Comparison of ENCODE assay signal across 12 mouse cellular contexts in the genomic region with DNA sequence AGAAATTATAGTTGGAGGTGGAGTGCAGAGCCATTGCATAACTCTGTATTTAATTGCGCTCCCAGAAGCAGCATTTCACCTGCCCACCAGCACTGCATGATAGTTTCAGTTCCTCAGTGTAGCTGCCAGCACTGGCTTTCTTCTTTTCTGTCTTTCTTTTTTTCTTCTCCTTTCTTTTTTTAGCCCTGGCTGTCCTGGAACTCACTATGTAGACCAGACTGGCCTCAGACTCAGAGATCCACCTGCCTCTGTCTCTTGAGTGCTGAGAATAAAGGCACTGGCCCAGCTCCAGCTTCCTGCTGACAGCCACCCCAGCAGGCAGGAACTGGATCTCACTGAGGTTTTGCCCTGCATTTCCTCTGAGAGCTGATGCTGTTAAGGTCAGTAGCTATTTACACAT. TPM values are rescaled to one million over a fixed set of nuclear protein-coding genes. Genes with fewer than 3 reads are reported as not detected.
A peak's percentile ranks its signal among the peaks of the same experiment; 100 is the strongest.
DNase-seq lines count a peak whose midpoint lies in the region; ATAC-seq and TF ChIP-seq lines count a peak whose summit lies in the region.
"Had no signal": no experiment of that assay in that cellular context is flagged by ENCODE, and none has a peak within 500 bp of the region (broad histone marks: within the 10 kb centered on the region; RNA-seq: fewer than 3 reads in every experiment).

No protein-coding gene starts in this region.

- TF ChIP-seq POLR2A in cerebellum, adult 2 months (IDR thresholded peaks at IDR 0.05; ENCODE audit: borderline replicate concordance, insufficient read depth, low read length), result no peak

- no peak for TF ChIP-seq CTCF in cerebellum, adult 2 months (IDR thresholded peaks at IDR 0.05; ENCODE audit: borderline replicate concordance, insufficient read depth, low read depth, low read length)

- no peaks in the 10 kb centered on the region for H3K27me3 ChIP-seq in cerebellum, adult 2 months (ENCODE audit: control insufficient read depth, insufficient read depth, low read length)
- H3K27me3 ChIP-seq in kidney, embryonic 16.5 days (ENCODE audit: insufficient read depth, low read length), result no peaks in the 10 kb centered on the region
- H3K27me3 ChIP-seq in limb, embryonic 10.5 days (ENCODE audit: low read depth, poor library complexity, severe bottlenecking), result no peaks in the 10 kb centered on the region
- H3K27me3 ChIP-seq: embryonic facial prominence, embryonic 12.5 days; forebrain, embryonic 13.5 days had no signal

- ATAC-seq in kidney, embryonic 16.5 days (ENCODE audit: low FRiP score, low TSS enrichment), result no peak
- ATAC-seq: forebrain, embryonic 13.5 days had no signal

- no peak overlapping the region for H3K27ac ChIP-seq in cerebellum, adult 2 months (ENCODE audit: insufficient read depth, low read length)
- no peak overlapping the region for H3K27ac ChIP-seq in kidney, embryonic 16.5 days (ENCODE audit: low read length)
- no peak overlapping the region for H3K27ac ChIP-seq in limb, embryonic 10.5 days
- H3K27ac ChIP-seq: embryonic facial prominence, embryonic 12.5 days; forebrain, embryonic 13.5 days had no signal

- H3K9ac ChIP-seq in kidney, embryonic 16.5 days (replicated peaks; ENCODE audit: low read length), result no peak overlapping the region
- H3K9ac ChIP-seq: embryonic facial prominence, embryonic 12.5 days; forebrain, embryonic 13.5 days had no signal

- no peak overlapping the region for H3K4me2 ChIP-seq in kidney, embryonic 16.5 days (replicated peaks; ENCODE audit: low read depth, low read length)
- H3K4me2 ChIP-seq: embryonic facial prominence, embryonic 12.5 days; forebrain, embryonic 13.5 days; midbrain, embryonic 11.5 days had no signal

- WGBS in cerebellum, adult 2 months, result 94% methylated on average over 1 of the region's 1 CpGs
- WGBS in kidney, embryonic 16.5 days, result 100% methylated on average over 1 of the region's 1 CpGs
- WGBS in limb, embryonic 10.5 days, result 94% methylated on average over 1 of the region's 1 CpGs

- H3K9me3 ChIP-seq in kidney, embryonic 16.5 days (ENCODE audit: low read length), result no peaks in the 10 kb centered on the region
- H3K9me3 ChIP-seq in limb, embryonic 10.5 days (replicated peaks), result no peaks in the 10 kb centered on the region
- H3K9me3 ChIP-seq: embryonic facial prominence, embryonic 12.5 days; forebrain, embryonic 13.5 days had no signal

- no peaks in the 10 kb centered on the region for H3K36me3 ChIP-seq in kidney, embryonic 16.5 days (ENCODE audit: insufficient read depth, low read length)
- no peaks in the 10 kb centered on the region for H3K36me3 ChIP-seq in limb, embryonic 10.5 days
- H3K36me3 ChIP-seq: embryonic facial prominence, embryonic 12.5 days had no signal

- DNase-seq in cerebellum, adult 2 months, result peak; percentile 34 to 39
- DNase-seq in cerebellum, adult 8-10 months, result no peak
- DNase-seq in kidney, postnatal 36 days, result peak; percentile 22 to 46
- DNase-seq in B cell, adult 2 months, result peak; percentile 56 to 60
- peak; percentile 30 to 48 for DNase-seq in left cerebral cortex, adult 9 months (ENCODE audit: low spot score in 2 of 2)
- no peak for DNase-seq in urinary bladder, adult 18-20 months (ENCODE audit: low spot score in 2 of 2)
- DNase-seq in limb, embryonic 10.5 days (ENCODE audit: low spot score), result no peak
- DNase-seq: kidney, adult 11 months had no signal

- H3K4me3 ChIP-seq in cerebellum, adult 2 months (replicated peaks; ENCODE audit: insufficient read depth, low read depth, low read length), result no peak overlapping the region
- no peak overlapping the region for H3K4me3 ChIP-seq in kidney, embryonic 16.5 days (ENCODE audit: low read length)
- no peak overlapping the region for H3K4me3 ChIP-seq in limb, embryonic 10.5 days
- H3K4me3 ChIP-seq: embryonic facial prominence, embryonic 12.5 days; forebrain, embryonic 13.5 days had no signal

- H3K4me1 ChIP-seq in cerebellum, adult 2 months (ENCODE audit: control insufficient read depth, insufficient read depth, low read length), result no peaks in the 10 kb centered on the region
- peaks cover 6% of the 10 kb centered on the region; the same call in 1 of the 2 replicates for H3K4me1 ChIP-seq in kidney, embryonic 16.5 days (ENCODE audit: insufficient read depth, low read length)
- H3K4me1 ChIP-seq in limb, embryonic 10.5 days, result 0 out of 2 replicates have a peak, but pooled peaks cover 11% of the 10 kb centered on the region

RNA-seq across cellular contexts. Expression of gene Lactb, which starts 2.7 kb away (rescaled TPM):
- polyA plus RNA-seq in cerebellum, adult 2 months (2012; rRNA removed), result 13.2 and 13.6 TPM in 2 replicates
- polyA plus RNA-seq in kidney, embryonic 16.5 days (2015; fragmentation: Nextera tagmentation; extraction: Ambion mirVana), result 16.0 and 17.7 TPM in 2 replicates
- 8.7 and 9.3 TPM in 2 replicates for polyA plus RNA-seq in limb, embryonic 10.5 days (2016; fragmentation: Nextera tagmentation; extraction: Ambion mirVana)

RNA-seq across cellular contexts. Expression of gene Rps27l, which starts 32.1 kb away (rescaled TPM):
- 53.7 and 55.7 TPM in 2 replicates for polyA plus RNA-seq in cerebellum, adult 2 months (2012; rRNA removed)
- polyA plus RNA-seq in kidney, embryonic 16.5 days (2015; fragmentation: Nextera tagmentation; extraction: Ambion mirVana), result 585 and 609 TPM in 2 replicates
- polyA plus RNA-seq in limb, embryonic 10.5 days (2016; fragmentation: Nextera tagmentation; extraction: Ambion mirVana), result 775 and 943 TPM in 2 replicates

RNA-seq across cellular contexts. Expression of gene Rab8b, which starts 58.5 kb away (rescaled TPM):
- 13.7 and 15.3 TPM in 2 replicates for polyA plus RNA-seq in cerebellum, adult 2 months (2012; rRNA removed)
- polyA plus RNA-seq in kidney, embryonic 16.5 days (2015; fragmentation: Nextera tagmentation; extraction: Ambion mirVana), result 27.0 and 27.8 TPM in 2 replicates
- 14.3 and 14.9 TPM in 2 replicates for polyA plus RNA-seq in limb, embryonic 10.5 days (2016; fragmentation: Nextera tagmentation; extraction: Ambion mirVana)

Comparison
In these comparisons a context has a peak if more than half of its experiments do, and no peak if none do; other contexts are left out.
1. DNase-seq: peak in cerebellum, adult 2 months (2 of 2), kidney, postnatal 36 days (2 of 2), B cell, adult 2 months (2 of 2) and left cerebral cortex, adult 9 months (2 of 2); none in cerebellum, adult 8-10 months (single experiment), urinary bladder, adult 18-20 months (0 of 2) and limb, embryonic 10.5 days (single experiment).
2. RNA of gene Rps27l, which starts 32.1 kb away (polyA plus RNA-seq): 775 to 943 TPM in limb, embryonic 10.5 days and 585 to 609 TPM in kidney, embryonic 16.5 days; 53.7 to 55.7 TPM in cerebellum, adult 2 months; every median in the first group is over 10 times any median in the second.